Mouse (Mus musculus): Measurements from ENCODE around the gene Ears2.
A peak's percentile ranks its signal among the peaks of the same experiment; 100 is the strongest.

DNA sequence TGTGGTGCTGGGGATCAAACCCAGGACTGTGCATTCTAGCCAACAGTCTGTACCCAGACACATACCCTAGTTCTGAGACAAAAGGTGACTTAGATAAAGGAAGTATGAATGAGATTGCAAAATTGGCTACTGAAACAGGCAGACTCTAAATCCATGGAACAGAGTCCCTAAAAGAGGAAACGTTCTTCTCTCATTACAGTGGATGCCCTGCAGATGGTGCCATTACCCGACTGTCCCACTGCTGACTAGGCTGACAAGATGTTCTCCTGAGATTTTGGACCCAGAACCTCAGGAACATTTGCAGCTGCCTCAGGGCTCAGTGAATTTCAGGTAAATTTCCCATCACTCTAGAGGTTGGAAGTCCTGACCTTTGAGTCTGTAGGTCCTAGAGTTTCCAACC, 32.7 kb downstream of the Ears2 start:
- TF ChIP-seq CTCF (IDR thresholded peaks at IDR 0.05; ENCODE audit: borderline replicate concordance, extremely low read depth, insufficient read depth, insufficient read length) (peak; percentile 6; the same call in 1 of the 2 replicates), POLR2A (IDR thresholded peaks at IDR 0.05; ENCODE audit: borderline replicate concordance, extremely low read depth, insufficient read depth, insufficient read length, poor library complexity, severe bottlenecking) (no peak)

All from brain, embryonic 14.5 days (tissue).